Mouse (Mus musculus): ENCODE results near the gene Gm5622. TPM values are rescaled to one million over a fixed set of nuclear protein-coding genes. Genes with fewer than 3 reads are reported as not detected.
"Not testable (repeated sequence)": the region's sequence is repeated elsewhere in the genome, so short reads cannot be mapped to it uniquely, and the experiment has no call there.

The Gm5622 gene
- polyA plus RNA-seq (2015; fragmentation: Nextera tagmentation; extraction: Ambion mirVana): not detected in 2 replicates

DNA sequence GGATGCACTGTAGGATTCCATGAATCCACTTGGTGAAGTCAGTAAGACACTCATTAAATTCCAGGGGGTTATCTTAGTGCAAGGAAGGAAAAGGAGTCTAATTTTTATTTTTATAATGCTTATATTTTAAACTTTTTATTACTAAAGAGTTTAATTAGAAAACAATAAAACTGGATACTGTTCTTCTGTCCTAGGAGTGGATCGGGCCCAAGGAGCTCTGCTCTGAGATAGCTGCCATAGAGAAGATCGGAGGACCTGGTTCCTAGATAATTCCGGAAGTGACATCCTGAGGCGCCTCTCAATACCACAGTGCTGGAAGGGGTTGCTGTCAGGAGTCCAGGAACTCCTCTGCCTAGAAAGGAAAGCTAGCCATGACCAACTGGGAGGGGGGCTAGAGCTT is at the start of gene Gm5622:
Gene Gm5622 (plus strand): TSS at position 301 of the 400 bp plus-strand sequence.
- Histone ChIP-seq H3K4me3 (replicated peaks; ENCODE audit: low read depth, low read length) (no peak within 1 kb of the TSS), H3K27ac (no peak within 1 kb of the TSS), H3K9ac (ENCODE audit: low read depth, low read length) (no peak within 1 kb of the TSS), H3K36me3 (ENCODE audit: insufficient read depth, low read length) (no peaks in the 10 kb centered on the region), H3K4me1 (replicated peaks; ENCODE audit: insufficient read depth, low read length) (no peaks in the 10 kb centered on the region), H3K27me3 (ENCODE audit: insufficient read depth, low read length) (no peaks in the 10 kb centered on the region), H3K9me3 (replicated peaks; ENCODE audit: low read length) (no peaks in the 10 kb centered on the region), H3K4me2 (ENCODE audit: low read length) (no peak within 1 kb of the TSS)
- DNase-seq (ENCODE audit: low spot score): no peak
- no peak for ATAC-seq (replicated peaks; ENCODE audit: low FRiP score, low read depth)
- 85% methylated on average over 4 of the region's 4 CpGs for WGBS
- no peak for TF ChIP-seq CTCF (IDR thresholded peaks at IDR 0.05; ENCODE audit: low read depth)

DNA sequence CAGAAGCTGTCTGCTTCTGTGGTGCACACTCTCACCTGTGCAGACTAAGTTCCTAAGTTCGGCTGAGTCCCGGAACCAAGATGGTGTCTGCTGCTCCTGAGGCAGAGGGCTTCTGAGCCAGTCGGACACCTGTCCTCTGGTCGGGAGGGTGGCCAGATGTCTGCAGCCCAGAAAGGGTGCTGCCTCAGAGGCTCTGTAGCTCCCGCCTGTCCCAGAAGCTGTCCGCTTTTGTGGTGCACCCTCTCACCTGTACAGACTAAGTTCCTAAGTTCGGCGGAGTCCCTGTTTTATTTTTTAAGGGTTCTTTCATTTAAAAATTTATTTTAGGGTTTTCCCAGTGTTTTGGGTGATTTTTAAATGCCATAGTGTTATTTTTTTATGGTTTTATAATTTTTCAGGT is 45.2 kb upstream of the Gm5622 start:
- no peak for ATAC-seq (replicated peaks; ENCODE audit: low FRiP score, low read depth)
- no peak for TF ChIP-seq CTCF (IDR thresholded peaks at IDR 0.05; ENCODE audit: low read depth)
- Histone ChIP-seq H3K9me3 (replicated peaks; ENCODE audit: low read length) (no peaks in the 10 kb centered on the region), H3K9ac (ENCODE audit: low read depth, low read length) (no peak overlapping the region), H3K27me3 (ENCODE audit: insufficient read depth, low read length) (no peaks in the 10 kb centered on the region), H3K27ac (no peak overlapping the region), H3K36me3 (ENCODE audit: insufficient read depth, low read length) (no peaks in the 10 kb centered on the region), H3K4me1 (replicated peaks; ENCODE audit: insufficient read depth, low read length) (no peaks in the 10 kb centered on the region), H3K4me2 (ENCODE audit: low read length) (no peak overlapping the region), H3K4me3 (replicated peaks; ENCODE audit: low read depth, low read length) (no peak overlapping the region)
- DNase-seq (ENCODE audit: low spot score): no peak
- 95% methylated on average over 8 of the region's 8 CpGs for WGBS

GRCm38 (mm10) chr14:51573963-51574362 is 21.4 kb downstream of the Gm5622 start, which contains the start of gene Gm17175:
Gene Gm17175, minus strand, starts transcription at chr14:51574063.
- WGBS: 93% methylated on average over 2 of the region's 2 CpGs
- H3K9me3 ChIP-seq (replicated peaks; ENCODE audit: low read length); H3K4me1 ChIP-seq (replicated peaks; ENCODE audit: insufficient read depth, low read length); H3K27me3 ChIP-seq (ENCODE audit: insufficient read depth, low read length); H3K36me3 ChIP-seq (ENCODE audit: insufficient read depth, low read length); DNase-seq (ENCODE audit: low spot score); H3K4me3 ChIP-seq (replicated peaks; ENCODE audit: low read depth, low read length); ATAC-seq (replicated peaks; ENCODE audit: low FRiP score, low read depth); H3K27ac ChIP-seq; H3K9ac ChIP-seq (ENCODE audit: low read depth, low read length); H3K4me2 ChIP-seq (ENCODE audit: low read length): not testable (repeated sequence)

DNA sequence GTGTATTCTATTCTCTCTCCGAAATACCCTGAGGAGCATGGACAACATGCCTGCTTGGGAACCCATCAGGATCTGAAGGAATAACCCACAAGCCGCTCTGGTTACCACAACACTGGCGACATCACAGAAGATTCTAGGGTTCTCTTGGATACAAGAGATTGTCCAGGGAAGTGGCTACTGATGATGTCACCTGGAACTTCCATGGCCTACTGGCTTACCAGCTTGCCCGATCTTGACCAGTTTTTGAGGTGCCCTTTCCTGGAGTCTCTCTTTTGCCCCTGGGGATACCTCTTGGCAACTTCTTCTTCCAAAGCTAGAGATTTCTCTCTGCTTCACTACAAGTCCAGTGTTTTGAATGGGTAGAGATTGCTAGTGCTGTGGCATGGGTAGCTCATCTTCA is 39.4 kb downstream of the Gm5622 start, which contains the start of gene Gm17174:
Gene Gm17174 (minus strand): TSS at position 101 of the 400 bp plus-strand sequence.
- H3K27ac ChIP-seq; DNase-seq (ENCODE audit: low spot score); ATAC-seq (replicated peaks; ENCODE audit: low FRiP score, low read depth); H3K4me3 ChIP-seq (replicated peaks; ENCODE audit: low read depth, low read length); H3K4me1 ChIP-seq (replicated peaks; ENCODE audit: insufficient read depth, low read length); H3K9ac ChIP-seq (ENCODE audit: low read depth, low read length); H3K27me3 ChIP-seq (ENCODE audit: insufficient read depth, low read length); H3K9me3 ChIP-seq (replicated peaks; ENCODE audit: low read length); H3K4me2 ChIP-seq (ENCODE audit: low read length); H3K36me3 ChIP-seq (ENCODE audit: insufficient read depth, low read length): not testable (repeated sequence)
- 86% methylated on average over 4 of the region's 4 CpGs for WGBS

- Histone ChIP-seq H3K4me1 (replicated peaks; ENCODE audit: insufficient read depth, low read length) (no peaks in the 10 kb centered on the region), H3K36me3 (ENCODE audit: insufficient read depth, low read length) (no peaks in the 10 kb centered on the region), H3K9me3 (replicated peaks; ENCODE audit: low read length) (no peaks in the 10 kb centered on the region), H3K27me3 (ENCODE audit: insufficient read depth, low read length) (no peaks in the 10 kb centered on the region), H3K27ac (no peak within 1 kb of the TSS), H3K4me3 (replicated peaks; ENCODE audit: low read depth, low read length) (no peak within 1 kb of the TSS), H3K4me2 (ENCODE audit: low read length) (no peak within 1 kb of the TSS), H3K9ac (ENCODE audit: low read depth, low read length) (no peak within 1 kb of the TSS)
- DNase-seq (ENCODE audit: low spot score): no peak
- no peak for TF ChIP-seq CTCF (IDR thresholded peaks at IDR 0.05; ENCODE audit: low read depth)
- no peak for ATAC-seq (replicated peaks; ENCODE audit: low FRiP score, low read depth)
- 72% methylated on average over 1 of the region's 1 CpGs for WGBS
These were observed 58.6 kb downstream of the Gm5622 start, which contains the start of gene Gm17078 for GRCm38 (mm10) chr14:51611210-51611609. Gene Gm17078, minus strand, starts transcription at chr14:51611310.

DNA sequence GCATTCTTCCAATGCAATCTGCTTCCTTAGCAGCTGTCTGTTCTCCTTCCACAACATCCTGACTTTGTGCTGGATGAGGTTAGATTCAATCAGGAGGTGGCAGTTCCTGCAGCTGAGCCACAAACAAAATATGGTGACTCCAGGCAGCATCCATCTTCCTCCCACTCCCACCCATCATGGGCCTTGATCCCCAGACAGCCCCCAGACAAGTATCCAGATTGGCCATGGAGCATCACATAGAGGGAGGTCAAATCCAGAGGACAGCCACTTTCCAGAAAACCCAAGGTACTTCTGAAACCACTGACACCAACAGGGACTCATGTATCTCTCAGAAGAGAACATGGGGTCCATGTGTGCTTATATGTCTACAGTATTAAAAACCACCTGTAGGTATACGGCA is 79.8 kb downstream of the Gm5622 start:
- not testable (repeated sequence) for H3K9ac ChIP-seq (ENCODE audit: low read depth, low read length); H3K27me3 ChIP-seq (ENCODE audit: insufficient read depth, low read length); H3K27ac ChIP-seq; H3K4me2 ChIP-seq (ENCODE audit: low read length); H3K36me3 ChIP-seq (ENCODE audit: insufficient read depth, low read length); H3K4me3 ChIP-seq (replicated peaks; ENCODE audit: low read depth, low read length); ATAC-seq (replicated peaks; ENCODE audit: low FRiP score, low read depth); H3K9me3 ChIP-seq (replicated peaks; ENCODE audit: low read length); H3K4me1 ChIP-seq (replicated peaks; ENCODE audit: insufficient read depth, low read length); DNase-seq (ENCODE audit: low spot score)
- 100% methylated on average over 1 of the region's 1 CpGs for WGBS

- H3K27me3 ChIP-seq (ENCODE audit: insufficient read depth, low read length); H3K27ac ChIP-seq; H3K36me3 ChIP-seq (ENCODE audit: insufficient read depth, low read length); H3K4me1 ChIP-seq (replicated peaks; ENCODE audit: insufficient read depth, low read length); H3K9ac ChIP-seq (ENCODE audit: low read depth, low read length); ATAC-seq (replicated peaks; ENCODE audit: low FRiP score, low read depth); H3K4me2 ChIP-seq (ENCODE audit: low read length); DNase-seq (ENCODE audit: low spot score); H3K9me3 ChIP-seq (replicated peaks; ENCODE audit: low read length); H3K4me3 ChIP-seq (replicated peaks; ENCODE audit: low read depth, low read length): not testable (repeated sequence)
- 67% methylated on average over 1 of the region's 1 CpGs for WGBS
These were observed 83.0 kb downstream of the Gm5622 start, which contains the start of gene Gm4181 for GRCm38 (mm10) chr14:51635566-51635965. Gene Gm4181, minus strand, starts transcription at chr14:51635666.

All from kidney, postnatal 0 days (tissue).